Mouse (Mus musculus) cerebellum, adult 2 months (tissue): ENCODE results near the gene Arpp19.

Experiments
- CTCF ChIP-seq: fragments of 200-500 bp; IDR thresholded peaks from 2 replicates; pipeline ENCODE4 v1.5.1; 2011; ENCODE audit warnings: low read depth, mild to moderate bottlenecking, control low read depth, low read length, moderate library complexity, borderline replicate concordance; ENCODE audit not compliant: insufficient read depth
- POLR2A ChIP-seq: fragments of 200-500 bp; IDR thresholded peaks from 2 replicates; pipeline ENCODE4 v1.6.1; 2011; ENCODE audit warnings: low read length, control low read depth, borderline replicate concordance; ENCODE audit not compliant: insufficient read depth

GRCm38 (mm10) chr9:75016591-75016990, 20.8 kb upstream of the Arpp19 start:
- TF ChIP-seq POLR2A (no peak), CTCF (no peak)
